Mouse (Mus musculus): ENCODE results near the gene Rhbdl3.

- TF ChIP-seq CHD2 (IDR thresholded peaks at IDR 0.05; ENCODE audit: low read depth, low read length) (no peak), ZNF384 (IDR thresholded peaks at IDR 0.05; ENCODE audit: low read depth, low read length) (no peak), HCFC1 (IDR thresholded peaks at IDR 0.05; ENCODE audit: borderline replicate concordance, insufficient read depth, low read length) (no peak)
Observed at GRCm38 (mm10) chr11:80351832-80352430, 51.2 kb downstream of the Rhbdl3 start.
